In genomic region chr16:57419332-57419731, GRCm38 (mm10) we compare ENCODE assay signal across 9 mouse cellular contexts.
DNase-seq lines count a peak whose midpoint lies in the region; ATAC-seq and TF ChIP-seq lines count a peak whose summit lies in the region.
"Had no signal": no experiment of that assay in that cellular context is flagged by ENCODE, and none has a peak within 500 bp of the region (broad histone marks: within the 10 kb centered on the region; RNA-seq: fewer than 3 reads in every experiment).

No protein-coding gene starts in this region.

- no peak overlapping the region for H3K9ac ChIP-seq in lung, embryonic 14.5 days
- peak overlapping the region; percentile 63; the same call in 1 of the 2 replicates for H3K9ac ChIP-seq in heart, embryonic 13.5 days

- no peak overlapping the region for H3K4me3 ChIP-seq in lung, embryonic 14.5 days (ENCODE audit: low read depth, low read length)
- H3K4me3 ChIP-seq in brown adipose tissue, adult 24 weeks (ENCODE audit: insufficient read depth, low read depth, low read length) = no peak overlapping the region
- no peak overlapping the region for H3K4me3 ChIP-seq in heart, embryonic 13.5 days

- no peaks in the 10 kb centered on the region for H3K36me3 ChIP-seq in lung, embryonic 14.5 days (ENCODE audit: insufficient read depth)
- H3K36me3 ChIP-seq in heart, embryonic 13.5 days = no peaks in the 10 kb centered on the region

- no peaks in the 10 kb centered on the region for H3K9me3 ChIP-seq in lung, embryonic 14.5 days (ENCODE audit: low read depth, low read length)
- peaks cover 5% of the 10 kb centered on the region; the same call in 1 of the 2 replicates for H3K9me3 ChIP-seq in heart, embryonic 13.5 days

- no peak for DNase-seq in lung, embryonic 14.5 days
- no peak for DNase-seq in lung, postnatal 14 days
- peak; percentile 48 to 69 for DNase-seq in lung, postnatal 4 days
- DNase-seq in embryo, embryonic 10 days (ENCODE audit: low spot score) = no peak
- DNase-seq in thymus, postnatal 14 days = no peak

- ATAC-seq in lung, embryonic 14.5 days (ENCODE audit: insufficient read depth) = 0 out of 2 replicates have a peak, but pooled peaks have one; percentile 29
- ATAC-seq in heart, embryonic 13.5 days (ENCODE audit: extremely low read depth, insufficient number of reproducible peaks, low FRiP score, low TSS enrichment) = no peak; the same call in 1 of the 2 replicates
- ATAC-seq: hindbrain, postnatal 0 days had no signal

- TF ChIP-seq CTCF in lung, embryonic 14.5 days (IDR thresholded peaks at IDR 0.05; ENCODE audit: low read depth) = no peak

- no peak overlapping the region for H3K4me2 ChIP-seq in lung, embryonic 14.5 days
- no peak overlapping the region; the same call in 1 of the 2 replicates for H3K4me2 ChIP-seq in heart, embryonic 13.5 days

- WGBS in lung, embryonic 14.5 days = 36% methylated on average over 5 of the region's 5 CpGs
- 27% methylated on average over 5 of the region's 5 CpGs for WGBS in heart, embryonic 13.5 days

- H3K27me3 ChIP-seq in lung, embryonic 14.5 days (ENCODE audit: insufficient read depth, low read length) = no peaks in the 10 kb centered on the region
- H3K27me3 ChIP-seq in heart, embryonic 13.5 days (replicated peaks) = no peaks in the 10 kb centered on the region

- 0 out of 2 replicates have a peak overlapping the region, but pooled peaks have one; percentile 38 for H3K27ac ChIP-seq in lung, embryonic 14.5 days (ENCODE audit: low read depth)
- peak overlapping the region; percentile 78 for H3K27ac ChIP-seq in brown adipose tissue, adult 24 weeks (replicated peaks; ENCODE audit: low read depth, low read length)
- peak overlapping the region; percentile 82 for H3K27ac ChIP-seq in heart, embryonic 13.5 days (replicated peaks)
- H3K27ac ChIP-seq: hindbrain, postnatal 0 days; macrophage had no signal

- peaks cover 32% of the 10 kb centered on the region for H3K4me1 ChIP-seq in lung, embryonic 14.5 days (ENCODE audit: insufficient read depth)
- H3K4me1 ChIP-seq in brown adipose tissue, adult 24 weeks (ENCODE audit: control insufficient read depth, insufficient read depth, insufficient read length, low read length) = peaks cover 14% of the 10 kb centered on the region
- H3K4me1 ChIP-seq in heart, embryonic 13.5 days = peaks cover 60% of the 10 kb centered on the region

Comparison
In these comparisons a context has a peak if more than half of its experiments do, and no peak if none do; other contexts are left out.
1. DNase-seq: peak in lung, postnatal 4 days (2 of 2); none in lung, embryonic 14.5 days (single experiment), lung, postnatal 14 days (single experiment), embryo, embryonic 10 days (single experiment) and thymus, postnatal 14 days (single experiment).
2. Peak in every context shown above with its lines, with median percentiles within 50 percentile points of each other: H3K27ac ChIP-seq.